Mouse (Mus musculus): ENCODE results near the gene Nr0b2. TPM values are rescaled to one million over a fixed set of nuclear protein-coding genes. Genes with fewer than 3 reads are reported as not detected.

The Nr0b2 gene
- not detected for total RNA-seq (2023)

DNA sequence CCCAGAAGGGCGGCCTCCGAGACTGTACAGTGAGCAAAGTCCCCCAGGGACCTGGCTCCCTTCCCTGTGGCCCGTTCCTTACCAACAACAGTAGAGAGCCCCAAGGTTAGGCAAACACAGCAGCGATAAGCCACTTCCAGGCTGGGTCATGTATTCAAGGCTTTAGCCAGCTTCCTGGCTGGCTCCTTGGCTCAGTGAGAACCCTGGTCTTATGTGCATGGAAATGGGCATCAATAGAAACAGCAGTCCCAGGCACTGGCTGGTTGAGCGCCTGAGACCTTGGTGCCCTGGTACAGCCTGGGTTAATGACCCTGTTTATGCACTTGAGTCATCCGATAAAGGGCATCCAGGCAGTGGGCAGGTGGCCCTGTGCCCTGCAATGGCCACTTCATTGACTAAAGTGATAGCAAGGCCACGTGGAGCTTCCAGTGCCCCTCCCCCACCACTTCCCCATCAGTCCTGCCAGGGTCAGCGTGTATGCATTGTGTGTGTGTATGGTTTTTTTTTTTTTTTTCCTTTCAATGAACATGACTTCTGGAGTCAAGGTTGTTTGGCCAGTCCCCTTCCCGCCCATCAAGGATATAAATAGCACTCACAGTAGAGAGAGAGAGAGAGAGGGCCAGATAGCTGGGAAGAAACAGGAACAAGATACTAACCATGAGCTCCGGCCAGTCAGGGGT, at the start of gene Nr0b2:
Nr0b2 (plus strand) TSS at position 609 of the 680 bp plus-strand sequence.

GRCm38 (mm10) chr4:133518601-133519368, 34.4 kb upstream of the Nr0b2 start, which contains the start of gene Kdf1:
Gene Kdf1, plus strand, starts transcription at chr4:133518963.

DNA sequence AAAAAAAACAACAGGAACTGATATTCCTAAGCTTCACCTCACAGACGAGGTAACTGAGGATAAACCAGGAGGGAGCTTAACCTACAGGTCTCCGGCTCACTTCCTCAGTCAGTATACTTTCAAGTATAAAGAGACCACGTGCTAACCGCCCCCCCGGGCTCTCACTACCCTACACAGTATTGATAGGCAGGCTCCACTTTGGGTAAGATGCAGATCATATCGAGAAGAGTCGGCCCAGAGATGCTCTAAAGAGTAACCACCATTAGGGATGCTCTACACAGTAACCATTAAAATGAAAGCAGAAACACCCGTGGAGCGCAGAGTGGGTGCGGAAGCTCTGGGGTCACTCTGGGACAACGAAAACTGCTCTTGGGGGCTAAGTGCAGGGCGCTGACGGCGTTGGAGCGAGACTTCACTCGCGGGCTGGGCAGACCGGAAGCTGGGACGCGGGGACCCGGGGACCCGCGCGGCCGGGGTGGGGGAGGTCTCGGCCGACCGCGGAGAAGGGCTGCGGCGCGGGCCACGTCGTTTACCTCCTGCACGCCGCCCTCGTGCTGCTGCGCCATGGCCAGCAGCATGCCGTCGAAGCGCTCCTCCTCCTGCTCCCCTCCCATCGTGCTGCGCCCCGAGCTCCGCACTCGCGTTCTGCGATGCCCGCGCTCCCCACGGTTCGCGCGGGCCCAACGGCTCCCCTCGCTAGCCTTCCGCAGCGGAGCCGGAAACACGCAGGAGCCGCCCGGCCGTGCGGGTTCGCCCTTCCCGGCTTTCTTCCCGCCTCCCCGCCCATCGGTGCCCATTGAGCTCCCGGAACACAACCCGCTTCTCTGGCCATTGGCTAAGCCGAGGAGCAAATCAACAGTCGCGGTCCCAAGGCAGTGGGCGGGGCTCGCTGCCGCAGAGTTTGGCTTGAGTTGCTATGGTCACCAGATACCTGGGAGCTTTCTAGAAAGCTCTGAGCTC, 7.6 kb upstream of the Nr0b2 start, which contains the start of gene Nudc:
Nudc (minus strand) TSS at position 725 of the 960 bp plus-strand sequence.

GRCm38 (mm10) chr4:133574070-133574842, 21.1 kb downstream of the Nr0b2 start, which contains the start of gene Gpatch3:
Gene Gpatch3, plus strand, starts transcription at chr4:133574745.

GRCm38 (mm10) chr4:133584059-133584951, 31.1 kb downstream of the Nr0b2 start, which contains the start of gene Gpn2:
Gene Gpn2, plus strand, starts transcription at chr4:133584362.

DNA sequence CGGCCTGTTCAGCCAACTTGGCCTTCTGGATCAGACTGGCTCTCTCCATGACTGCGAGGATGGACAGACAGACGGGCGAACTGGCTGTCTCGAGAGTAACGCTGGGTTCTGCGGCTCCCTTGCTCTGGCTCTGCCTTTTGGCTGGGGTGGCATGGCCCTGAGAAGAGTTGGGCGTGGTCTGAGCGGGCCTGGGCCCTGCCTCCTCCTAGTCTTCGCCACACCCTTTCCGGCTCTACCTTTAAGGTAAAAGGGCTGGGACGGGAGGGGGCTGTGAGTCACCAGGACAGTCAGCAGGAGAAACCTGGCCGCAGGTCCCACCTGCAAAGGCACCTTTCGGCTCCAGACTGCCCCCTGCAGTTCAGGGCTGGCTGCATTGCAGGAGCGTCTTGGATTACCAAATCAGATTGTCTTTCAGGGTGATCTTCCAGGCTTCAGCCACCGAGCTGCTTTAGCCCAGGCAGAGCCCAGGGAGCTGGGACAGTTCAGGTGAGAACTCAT, 48.6 kb downstream of the Nr0b2 start, which contains the start of gene Sfn:
Sfn (minus strand) TSS at position 448 of the 498 bp plus-strand sequence.

Other genes starting within 250 kb of the Nr0b2 start
- 32.1 TPM for gene Wdtc1, start 199.9 kb upstream of the Nr0b2 start, total RNA-seq (2023)
- gene Slc9a1, start 183.7 kb upstream of the Nr0b2 start, total RNA-seq (2023), result 49.9 TPM
- not detected for gene Tent5b, start 73.2 kb upstream of the Nr0b2 start, total RNA-seq (2023)
- 0.91 TPM for gene Trnp1, start 54.8 kb upstream of the Nr0b2 start, total RNA-seq (2023)
- gene Kdf1, start 34.4 kb upstream of the Nr0b2 start, total RNA-seq (2023), result 0.53 TPM
- gene Nudc, start 7.4 kb upstream of the Nr0b2 start, total RNA-seq (2023), result 77.9 TPM
- gene Gpatch3, start 21.4 kb downstream of the Nr0b2 start, total RNA-seq (2023), result 30.0 TPM
- 21.9 TPM for gene Gpn2, start 31.0 kb downstream of the Nr0b2 start, total RNA-seq (2023)
- 60.9 TPM for gene Sfn, start 48.8 kb downstream of the Nr0b2 start, total RNA-seq (2023)
- gene Zdhhc18, start 96.8 kb downstream of the Nr0b2 start, total RNA-seq (2023), result 240 TPM
- 13.4 TPM for gene Pigv, start 119.3 kb downstream of the Nr0b2 start, total RNA-seq (2023)
- 304 TPM for gene Arid1a, start 203.4 kb downstream of the Nr0b2 start, total RNA-seq (2023)

Data from CD4-positive naive resting alpha-beta T cell, adult 76 days (primary cell).